Mouse (Mus musculus) kidney, postnatal 25 days (tissue): Measurements from ENCODE around the gene Slc17a9.
"Not testable (repeated sequence)": the region's sequence is repeated elsewhere in the genome, so short reads cannot be mapped to it uniquely, and the experiment has no call there.

Source experiments
- DNase-seq, 2 experiments: peaks; one replicate each; pipeline ENCODE4 v3.0.0; 2021; ENCODE audit warnings: mixed read lengths in 2 of 2

The Slc17a9 gene

GRCm38 (mm10) chr2:180710276-180711155 lies 14.5 kb upstream of the Slc17a9 start:
- peak in 1 of 2 experiments; percentile 36 for DNase-seq

- no peak for DNase-seq
Observed at GRCm38 (mm10) chr2:180711527-180711926, 13.5 kb upstream of the Slc17a9 start.

- no peak for DNase-seq
Observed at GRCm38 (mm10) chr2:180712037-180712689, 12.9 kb upstream of the Slc17a9 start.

GRCm38 (mm10) chr2:180722748-180723147 lies 2.3 kb upstream of the Slc17a9 start:
- DNase-seq = not testable (repeated sequence)

GRCm38 (mm10) chr2:180723865-180724264 lies 1.2 kb upstream of the Slc17a9 start:
- no peak for DNase-seq

GRCm38 (mm10) chr2:180725414-180725778 lies 333 bp downstream of the Slc17a9 start:
- no peak for DNase-seq

- no peak for DNase-seq
Observed at GRCm38 (mm10) chr2:180725856-180726629, 980 bp downstream of the Slc17a9 start.

- no peak for DNase-seq
Observed at GRCm38 (mm10) chr2:180726658-180727442, 1.8 kb downstream of the Slc17a9 start.

GRCm38 (mm10) chr2:180727613-180728021 lies 2.6 kb downstream of the Slc17a9 start:
- DNase-seq = no peak

GRCm38 (mm10) chr2:180731036-180731435 lies 6.0 kb downstream of the Slc17a9 start:
- DNase-seq = peak in 1 of 2 experiments; percentile 39

GRCm38 (mm10) chr2:180731984-180732383 lies 6.9 kb downstream of the Slc17a9 start:
- no peak for DNase-seq

GRCm38 (mm10) chr2:180735232-180735631 lies 10.2 kb downstream of the Slc17a9 start:
- no peak for DNase-seq

GRCm38 (mm10) chr2:180737984-180738383 lies 12.9 kb downstream of the Slc17a9 start:
- DNase-seq = no peak

GRCm38 (mm10) chr2:180740349-180740748 lies 15.3 kb downstream of the Slc17a9 start:
- DNase-seq = no peak

GRCm38 (mm10) chr2:180741421-180741820 lies 16.4 kb downstream of the Slc17a9 start:
- no peak for DNase-seq

- DNase-seq = peak in 1 of 2 experiments; percentile 2
Observed at GRCm38 (mm10) chr2:180742820-180743219, 17.8 kb downstream of the Slc17a9 start.

GRCm38 (mm10) chr2:180743321-180743720 lies 18.3 kb downstream of the Slc17a9 start:
- DNase-seq = no peak

- peak; percentile 83 to 92 for DNase-seq
Observed at GRCm38 (mm10) chr2:180745248-180745927, 20.3 kb downstream of the Slc17a9 start.

GRCm38 (mm10) chr2:180746569-180747192 lies 21.6 kb downstream of the Slc17a9 start:
- DNase-seq = peak in 1 of 2 experiments; percentile 23

GRCm38 (mm10) chr2:180748904-180749303 lies 23.8 kb downstream of the Slc17a9 start:
- DNase-seq = no peak
